Comparison of ENCODE assay signal across 1 mouse cellular context in the genomic region with DNA sequence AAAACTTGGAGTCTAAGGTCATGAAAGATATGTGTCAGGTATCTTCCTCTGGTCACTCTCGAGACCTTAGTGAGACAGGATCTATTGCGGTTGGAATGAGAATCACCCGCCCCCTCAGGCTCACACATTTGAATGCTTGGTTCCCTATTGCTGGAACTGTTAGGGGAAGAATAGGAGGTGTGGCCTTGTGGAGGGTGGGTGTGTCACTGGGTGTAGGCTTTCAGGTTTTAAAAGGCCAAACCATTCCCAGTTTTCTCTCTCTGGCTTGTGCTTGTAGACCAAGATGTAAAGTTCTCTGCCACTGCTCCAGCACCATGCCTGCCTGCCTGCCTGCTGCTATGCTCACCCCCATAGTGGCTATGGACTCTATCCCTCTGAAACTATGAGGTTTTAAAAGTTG.
TF ChIP-seq lines count a peak whose summit lies in the region.

No protein-coding gene starts in this region.

TF ChIP-seq in MEL, 35 proteins besides CTCF, POLR2A, EP300 and RAD21 (continued from another document):
- no peak for TF ChIP-seq MAZ (IDR thresholded peaks at IDR 0.05; ENCODE audit: low read depth, low read length)
- TF ChIP-seq NELFE (IDR thresholded peaks at IDR 0.05; ENCODE audit: low read depth, low read length) = no peak
TF ChIP-seq in MEL: peak in this region for 0.
